Mouse (Mus musculus): ENCODE data around the gene Foxl1.
A peak's percentile ranks its signal among the peaks of the same experiment; 100 is the strongest.
"Not testable (repeated sequence)": the region's sequence is repeated elsewhere in the genome, so short reads cannot be mapped to it uniquely, and the experiment has no call there.

The Foxl1 gene

GRCm38 (mm10) chr8:121125311-121125876, 2.3 kb upstream of the Foxl1 start:
- peak; percentile 94 for DNase-seq

- no peak for DNase-seq
Measured at GRCm38 (mm10) chr8:121126191-121126590, 1.5 kb upstream of the Foxl1 start.

DNA sequence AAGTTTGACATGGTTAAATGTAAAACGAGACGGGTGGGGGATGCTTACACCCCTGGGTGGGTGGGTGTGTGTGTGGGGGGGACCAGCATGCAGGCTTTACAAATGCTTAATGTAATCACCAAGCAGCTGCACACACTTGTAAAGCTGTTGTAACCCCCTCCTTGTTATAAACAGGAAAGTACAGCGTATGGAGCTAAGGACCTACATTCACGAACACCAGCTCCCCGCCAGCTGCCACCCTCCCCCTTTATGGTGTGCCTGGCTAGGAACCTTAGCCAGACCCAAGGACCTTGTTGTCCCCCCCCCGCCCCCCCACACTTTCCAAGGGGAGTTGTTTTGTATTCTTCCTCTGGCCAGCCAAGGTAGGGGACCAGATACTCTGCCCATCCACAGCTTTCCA, 1.0 kb upstream of the Foxl1 start:
- DNase-seq, result no peak

DNA sequence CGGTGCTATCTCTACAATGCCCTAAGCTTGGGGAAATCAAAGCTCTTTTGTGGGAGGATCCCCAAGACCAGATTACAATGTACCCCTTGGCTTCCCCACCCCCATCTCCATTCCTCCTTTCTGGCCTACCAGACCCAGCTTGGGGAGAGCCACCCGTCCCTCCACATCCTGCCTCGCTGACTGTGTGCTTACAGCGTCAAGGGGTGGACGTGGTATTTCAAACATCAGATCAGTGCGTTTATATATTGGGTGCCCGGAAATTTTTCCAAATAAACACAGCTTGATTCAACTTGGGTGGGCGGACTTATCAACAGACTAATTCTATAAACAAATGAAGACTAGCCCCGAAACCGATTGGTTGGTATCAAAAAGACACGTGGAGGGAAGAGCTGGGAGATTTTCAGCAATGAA, 444 bp upstream of the Foxl1 start:
- peak; percentile 48 for DNase-seq

GRCm38 (mm10) chr8:121128531-121129264, 958 bp downstream of the Foxl1 start:
- DNase-seq, result peak; percentile 43

DNA sequence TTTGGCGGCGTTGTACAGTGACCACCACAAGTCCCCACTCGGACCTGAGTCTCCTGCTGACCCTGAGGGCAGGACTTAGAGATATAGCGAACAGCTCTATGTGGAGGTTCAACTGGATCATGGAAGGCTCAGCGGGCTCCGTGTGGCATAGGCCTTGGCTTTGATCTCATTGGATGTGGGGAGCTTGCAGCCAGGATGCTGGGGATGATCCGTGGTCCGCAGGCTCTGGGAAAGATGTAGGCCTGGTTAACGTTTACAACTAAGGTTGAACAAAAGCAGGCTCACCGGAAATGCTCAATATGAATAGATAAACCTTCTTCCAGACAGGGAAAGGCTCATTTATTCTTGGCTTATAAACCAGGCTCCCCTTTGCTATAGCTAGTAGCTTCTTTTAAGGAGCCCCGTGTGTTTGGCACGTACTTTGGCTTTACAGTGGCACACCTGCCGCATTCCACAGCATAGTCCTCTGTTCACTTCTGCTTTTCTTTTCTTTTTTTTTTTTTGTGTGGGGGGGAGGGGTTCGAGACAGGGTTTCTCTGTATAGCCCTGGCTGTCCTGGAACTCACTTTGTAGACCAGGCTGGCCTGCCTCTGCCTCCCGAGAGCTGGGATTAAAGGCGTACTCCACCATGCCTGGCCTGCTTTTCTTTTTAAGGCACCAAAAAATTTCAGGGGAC, 1.7 kb downstream of the Foxl1 start:
- no peak for DNase-seq

DNA sequence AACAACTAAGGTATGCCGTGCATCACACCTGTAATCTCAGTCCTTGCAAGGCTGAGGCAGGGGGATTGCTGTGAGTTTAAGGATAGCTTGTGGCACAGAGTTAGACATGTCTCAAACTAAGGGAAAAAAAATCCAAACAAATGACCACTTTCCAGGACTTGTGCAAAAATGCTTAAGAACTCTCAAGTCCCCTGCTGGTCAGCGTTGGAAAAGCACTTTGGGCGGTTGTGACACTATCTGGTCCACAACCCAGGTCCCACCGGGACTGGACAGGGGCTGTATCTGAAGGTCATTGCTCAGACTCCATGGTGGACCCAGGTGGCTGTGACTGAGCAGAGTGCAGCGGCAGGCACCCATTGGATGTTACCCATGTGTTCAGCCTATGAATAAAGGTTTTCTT, 2.8 kb downstream of the Foxl1 start:
- DNase-seq, result peak; percentile 72

GRCm38 (mm10) chr8:121132961-121133513, 5.3 kb downstream of the Foxl1 start:
- DNase-seq, result no peak

DNA sequence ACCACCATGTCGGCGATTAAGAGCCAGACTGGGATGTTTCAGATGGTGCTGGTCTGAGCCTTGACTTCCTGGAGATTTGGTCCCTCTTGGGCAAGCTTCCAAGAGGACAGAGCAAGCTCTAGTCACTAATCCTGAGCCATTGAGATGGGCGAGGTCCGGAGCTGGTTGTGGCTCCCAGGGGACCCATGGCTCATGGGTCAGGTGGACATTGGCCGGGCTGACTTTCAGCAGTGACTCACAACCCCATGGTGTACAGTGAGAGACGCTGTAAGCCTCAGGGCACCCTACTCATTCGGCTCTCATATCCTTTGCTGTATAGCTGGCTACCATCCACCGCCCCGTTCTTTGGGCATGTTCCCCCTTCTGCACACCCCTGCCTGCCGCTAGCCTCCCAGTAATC, 6.4 kb downstream of the Foxl1 start:
- no peak for DNase-seq

DNA sequence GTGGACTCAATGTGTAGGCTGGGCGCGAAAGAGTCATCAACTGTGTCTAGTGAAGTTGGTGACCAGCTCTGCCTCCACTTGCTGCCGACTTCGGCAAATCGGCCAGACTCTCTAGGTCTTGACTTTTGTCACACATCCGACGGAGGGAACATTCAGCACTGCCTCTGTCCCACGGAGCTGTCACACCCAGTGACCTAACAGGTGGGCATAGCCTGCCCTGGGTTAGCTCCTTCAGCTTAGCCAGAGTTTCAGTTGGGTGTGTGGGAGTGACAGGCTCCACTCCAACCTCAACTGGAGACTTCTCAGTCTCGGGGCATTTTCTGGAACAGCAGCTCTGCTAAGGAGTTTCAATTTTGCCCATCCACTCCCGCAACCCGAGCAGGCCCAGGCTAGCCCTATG, 6.8 kb downstream of the Foxl1 start:
- no peak for DNase-seq

DNA sequence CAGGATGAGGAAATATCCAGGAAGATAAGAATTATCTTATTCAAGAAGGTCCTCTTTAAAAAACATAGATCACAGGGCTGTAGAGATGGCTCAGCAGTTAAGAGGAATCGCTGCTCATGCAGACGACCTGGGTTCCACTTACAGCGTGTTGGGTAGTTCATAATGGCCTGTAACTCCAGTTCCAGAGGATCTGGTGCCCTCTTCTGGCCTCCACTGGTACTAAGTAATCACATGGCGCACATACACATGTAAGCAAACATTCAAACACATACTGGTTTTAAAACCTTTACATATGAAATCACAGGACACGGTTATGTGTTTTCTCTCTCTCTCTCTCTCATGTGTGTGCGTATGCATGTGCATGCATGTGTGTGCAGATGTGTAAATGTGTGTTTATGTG, 9.1 kb downstream of the Foxl1 start:
- DNase-seq, result no peak

DNA sequence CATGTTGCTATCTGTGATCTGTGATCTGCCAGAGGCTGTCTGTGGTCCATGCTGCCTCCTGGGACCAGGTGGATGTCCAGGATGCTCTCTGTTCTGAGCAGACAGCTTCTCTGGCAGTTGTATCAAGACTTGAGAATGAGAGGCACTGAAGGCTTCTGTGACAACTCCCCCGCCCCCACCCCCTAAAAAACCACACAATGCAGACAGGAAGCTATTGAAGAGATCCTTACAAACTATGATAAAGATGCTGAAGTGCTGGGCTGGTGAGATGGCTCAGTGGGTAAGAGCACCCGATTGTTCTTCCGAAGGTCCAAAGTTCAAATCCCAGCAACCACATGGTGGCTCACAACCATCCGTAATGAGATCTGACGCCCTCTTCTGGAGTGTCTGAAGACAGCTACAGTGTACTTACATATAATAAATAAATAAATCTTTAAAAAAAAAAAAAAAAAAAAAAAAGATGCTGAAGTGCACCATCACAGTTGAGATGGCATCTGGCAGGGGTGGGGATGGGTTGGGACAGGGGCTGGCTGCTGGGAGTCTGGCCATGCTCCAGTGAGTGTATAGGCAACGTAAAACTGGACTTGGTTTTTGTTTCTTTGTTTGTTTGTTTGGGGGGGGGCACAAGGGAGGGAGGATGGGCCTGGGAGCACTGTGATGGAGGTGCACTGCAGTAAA, 17.9 kb downstream of the Foxl1 start:
- not testable (repeated sequence) for DNase-seq

- DNase-seq, result no peak
Measured at GRCm38 (mm10) chr8:121148573-121149083, 20.9 kb downstream of the Foxl1 start.

DNA sequence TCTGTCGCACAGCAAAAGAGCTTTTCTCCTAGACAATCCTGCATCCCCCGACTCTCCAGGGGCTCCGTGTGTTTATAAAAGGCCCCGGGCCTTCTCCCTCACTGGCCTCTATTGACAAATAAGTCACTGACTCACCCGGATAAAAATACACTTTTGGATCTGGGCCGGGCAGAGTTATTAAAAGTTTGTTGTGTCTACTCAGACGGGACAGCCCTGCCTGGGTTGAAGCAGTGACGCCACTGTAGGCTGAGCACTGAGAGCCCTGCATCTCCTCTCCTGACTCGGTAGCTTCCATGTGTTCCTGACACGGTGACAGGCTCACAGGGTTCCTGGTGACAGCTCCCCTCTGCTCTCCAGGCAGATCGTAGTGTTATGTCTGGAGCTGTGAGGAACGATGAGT, 24.7 kb downstream of the Foxl1 start:
- DNase-seq, result no peak

GRCm38 (mm10) chr8:121156990-121157491, 29.3 kb downstream of the Foxl1 start:
- no peak for DNase-seq

- DNase-seq, result no peak
Measured at GRCm38 (mm10) chr8:121158812-121159211, 31.1 kb downstream of the Foxl1 start.

- DNase-seq, result no peak
Measured at GRCm38 (mm10) chr8:121161437-121161836, 33.7 kb downstream of the Foxl1 start.

DNA sequence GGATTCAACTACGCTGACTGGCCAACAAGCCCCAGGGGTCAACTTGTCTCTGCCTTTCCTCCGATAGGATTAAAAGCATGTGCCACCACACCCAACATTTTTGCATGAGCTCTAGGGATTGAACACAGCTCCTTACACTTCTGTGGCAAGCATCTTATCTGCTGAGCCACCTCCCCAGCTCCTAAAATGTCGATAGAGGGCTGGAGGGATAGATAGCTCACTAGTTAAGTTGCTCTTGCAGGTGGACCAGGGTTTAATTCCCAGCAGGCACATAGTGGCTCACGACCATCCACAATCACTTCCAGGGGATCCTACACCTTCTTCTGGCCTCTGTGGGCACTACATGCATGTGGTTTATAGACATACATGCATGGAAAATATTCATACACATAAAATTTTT, 34.7 kb downstream of the Foxl1 start:
- no peak for DNase-seq

DNA sequence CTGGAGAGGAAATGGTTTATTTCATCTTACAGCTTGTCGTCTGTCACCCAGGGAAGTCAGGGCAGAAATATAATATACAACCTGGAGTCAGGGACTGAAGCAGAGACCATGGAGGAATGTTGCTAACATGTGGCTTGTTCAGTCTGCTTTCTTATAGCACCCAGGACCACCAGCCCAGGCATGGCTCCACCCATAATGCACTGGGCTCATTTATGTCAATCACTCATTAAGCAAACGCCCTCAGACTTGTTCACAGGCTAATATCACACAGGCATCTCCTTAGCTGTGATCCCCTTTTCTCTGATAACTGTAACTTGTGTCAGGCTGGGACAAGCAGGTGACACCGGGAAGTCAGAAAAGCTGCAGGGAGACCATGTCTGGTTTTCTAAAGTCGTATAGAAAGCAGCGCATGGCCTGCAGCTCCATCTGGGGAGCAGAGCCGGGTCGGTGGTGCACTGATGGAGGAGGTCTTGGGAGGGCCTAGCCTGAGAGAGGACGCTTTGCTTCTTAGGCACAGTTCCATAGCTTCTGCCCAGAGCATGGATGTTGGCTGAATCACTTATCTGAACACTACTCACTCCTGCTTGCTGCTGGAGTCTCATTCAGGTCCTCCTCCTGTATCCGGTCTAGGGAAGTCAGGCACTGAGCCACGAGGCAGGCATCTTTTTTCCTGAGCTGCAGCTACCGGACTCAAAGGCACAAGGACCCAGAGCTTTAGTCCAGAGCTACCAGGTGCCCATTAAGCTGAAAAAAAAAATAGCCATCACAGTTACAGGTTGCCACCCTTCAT, 35.4 kb downstream of the Foxl1 start:
- DNase-seq, result no peak

DNA sequence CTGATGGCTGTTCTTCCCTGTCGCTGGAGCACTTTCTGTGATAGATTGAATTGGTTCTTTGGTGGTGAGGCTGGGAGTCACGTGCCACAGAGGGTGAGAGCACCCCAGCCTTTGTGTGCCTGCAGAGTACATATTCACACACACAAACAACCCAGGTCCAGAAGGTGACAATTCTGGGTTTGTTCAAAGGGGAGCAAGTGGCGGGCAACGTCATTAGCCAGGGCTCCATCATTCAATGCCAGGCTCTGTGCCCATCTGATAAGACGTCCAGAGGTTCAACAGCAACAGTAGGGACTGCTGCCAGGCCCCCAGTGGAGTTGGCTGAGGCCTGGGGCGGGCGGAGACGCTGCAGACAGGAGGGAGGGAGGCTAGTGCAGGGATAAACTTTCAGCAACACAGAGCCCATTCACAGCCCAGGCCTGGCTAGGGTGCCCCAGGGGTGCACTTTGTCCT, 36.3 kb downstream of the Foxl1 start:
- no peak for DNase-seq

- no peak for DNase-seq
Measured at GRCm38 (mm10) chr8:121168033-121168432, 40.3 kb downstream of the Foxl1 start.

DNA sequence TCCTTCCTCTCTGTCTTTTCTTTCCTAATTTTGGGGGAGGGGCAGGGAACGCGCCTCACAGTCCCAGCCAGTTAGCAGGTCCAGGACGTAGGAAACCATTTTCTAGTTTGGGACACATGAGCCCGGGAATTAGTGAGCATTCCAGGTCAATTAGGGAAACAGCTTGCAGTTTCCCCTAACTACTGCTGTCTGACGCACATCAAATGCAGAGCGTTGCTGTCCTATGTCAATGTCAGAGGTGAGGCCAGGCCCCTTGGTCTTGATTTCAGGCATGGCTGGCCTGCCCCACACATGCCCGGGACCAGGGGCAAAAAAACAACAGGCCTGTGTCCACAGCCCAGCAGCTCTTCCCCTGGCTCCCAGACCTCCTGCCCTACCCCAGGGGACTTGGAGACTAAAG, 42.4 kb downstream of the Foxl1 start:
- peak; percentile 46 for DNase-seq
